Mouse (Mus musculus) right cerebral cortex, postnatal 36 days (tissue): ENCODE measurements around the gene Paxbp1.

Source experiments
- DNase-seq, 2 experiments: peaks; one replicate each; pipeline ENCODE4 v3.0.0; 2022; ENCODE audit warnings: low spot score in 2 of 2, mixed read lengths in 1 of 2

The Paxbp1 gene

GRCm38 (mm10) chr16:90996327-90997243 is 47.8 kb downstream of the Paxbp1 start:
- no peak for DNase-seq

GRCm38 (mm10) chr16:90995498-90995897 is 48.8 kb downstream of the Paxbp1 start:
- DNase-seq: no peak

DNA sequence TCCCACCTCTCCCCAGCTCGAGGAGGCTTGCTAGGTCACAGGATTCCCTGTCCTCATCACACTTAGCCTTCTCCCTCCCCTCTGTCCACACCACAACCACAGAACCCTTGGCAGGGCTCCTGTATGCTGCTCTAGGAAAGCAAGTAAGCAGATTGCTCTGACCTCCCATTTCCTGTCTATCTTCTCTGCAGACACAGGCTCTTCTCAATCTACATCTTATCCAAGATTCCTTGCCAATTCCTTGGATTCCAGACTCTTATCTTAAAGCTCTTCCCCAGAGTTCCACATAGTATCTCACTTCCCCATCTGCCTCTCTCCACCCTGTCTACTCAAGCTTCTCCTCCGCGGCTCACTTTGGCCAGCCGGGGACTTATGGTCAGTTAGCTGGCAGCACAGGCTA is 49.3 kb downstream of the Paxbp1 start:
- DNase-seq: no peak

DNA sequence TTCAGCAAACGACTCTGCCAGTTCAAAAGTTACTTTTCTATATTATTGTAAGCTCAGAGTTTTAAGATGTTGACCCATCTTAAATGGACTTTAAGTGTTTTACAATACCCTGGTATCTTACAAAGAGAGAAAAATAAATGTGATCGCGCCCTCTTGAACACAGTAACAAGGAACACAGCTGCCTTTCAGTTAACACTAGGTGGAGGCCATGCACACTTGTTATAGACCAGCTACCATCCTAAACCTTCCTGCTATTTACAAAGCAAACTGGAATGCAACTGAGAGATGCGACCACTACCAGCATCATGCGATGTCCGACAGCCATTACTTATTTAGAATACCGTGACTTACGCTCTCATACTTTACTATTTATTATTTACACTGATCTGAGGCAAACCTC is 55.2 kb downstream of the Paxbp1 start:
- no peak for DNase-seq

DNA sequence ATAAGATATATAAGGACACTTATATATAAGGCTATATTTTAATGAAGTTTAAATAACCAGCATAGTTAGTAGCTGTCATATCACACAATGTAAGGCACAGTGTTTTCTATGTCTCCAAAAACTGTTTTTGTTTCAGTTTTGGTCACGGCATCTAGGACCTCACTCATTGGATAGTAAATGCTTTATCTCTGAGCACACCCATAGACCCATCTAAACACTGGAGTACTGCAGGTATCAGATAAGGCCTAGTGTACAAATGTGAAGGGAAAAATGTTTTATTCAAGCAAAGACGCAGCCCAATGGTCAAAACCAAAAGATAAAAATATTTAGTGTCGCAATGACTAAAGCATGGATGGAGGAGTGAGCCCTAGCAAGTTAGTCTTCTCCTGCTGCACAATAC is 55.7 kb downstream of the Paxbp1 start:
- no peak for DNase-seq

GRCm38 (mm10) chr16:90988039-90988438 is 56.3 kb downstream of the Paxbp1 start:
- DNase-seq: no peak

DNA sequence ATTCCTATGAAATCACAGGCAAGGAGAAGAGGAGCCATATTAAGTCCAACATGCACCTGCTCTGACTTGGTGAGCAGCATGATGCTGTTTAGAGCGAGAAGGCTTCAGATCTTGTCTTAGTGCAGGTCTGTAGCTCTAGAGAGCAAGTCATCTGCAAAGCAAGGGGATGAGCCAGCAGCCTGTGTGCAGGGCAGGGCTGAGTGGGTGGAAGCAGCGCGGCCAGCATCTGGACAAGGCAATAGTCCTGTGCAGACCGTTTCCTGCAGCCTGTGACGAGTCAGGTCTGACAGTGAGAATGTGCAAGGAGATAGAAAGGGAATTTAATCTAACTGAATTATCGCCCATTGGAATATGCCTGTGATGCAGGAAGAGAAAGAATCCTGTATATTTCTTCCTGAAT is 73.3 kb downstream of the Paxbp1 start:
- no peak for DNase-seq

DNA sequence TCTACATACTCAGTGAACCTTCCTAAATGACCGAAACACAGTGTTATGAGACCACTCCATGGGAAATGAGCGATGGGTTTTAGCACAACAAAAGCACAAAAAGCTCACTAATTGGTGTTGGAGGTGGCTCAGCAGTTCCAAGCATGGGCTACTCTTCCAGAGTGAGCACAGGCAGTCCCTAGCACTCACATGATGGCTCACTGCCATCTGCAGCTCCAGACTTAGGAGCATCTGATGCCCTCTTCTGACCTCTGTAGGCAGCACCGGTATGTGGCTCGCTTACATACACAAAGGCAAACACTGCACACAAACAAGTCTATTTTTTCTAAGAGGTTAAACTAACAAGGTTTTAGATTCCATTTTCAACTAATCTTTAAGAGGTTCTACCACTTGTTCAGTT is 78.1 kb downstream of the Paxbp1 start:
- no peak for DNase-seq

DNA sequence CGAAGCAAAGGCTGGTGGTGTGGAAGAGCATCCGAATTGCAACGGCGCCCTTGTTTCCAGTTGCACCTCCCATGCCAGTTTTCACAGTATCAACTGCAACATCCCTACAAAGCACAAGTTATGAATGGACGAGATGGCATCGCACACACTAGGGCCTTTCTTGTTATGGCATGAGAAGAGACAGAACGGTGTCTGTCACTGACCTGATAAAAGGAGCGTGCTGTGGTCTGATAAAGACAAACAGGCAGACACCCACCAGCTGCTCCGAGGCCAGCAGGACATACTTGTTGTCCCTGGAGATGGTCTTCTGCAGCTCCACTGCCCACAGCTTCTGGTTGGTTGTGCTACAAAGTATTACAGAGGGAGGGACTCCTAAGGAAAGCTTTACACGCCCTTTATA is 80.0 kb downstream of the Paxbp1 start:
- DNase-seq: no peak
